Mouse (Mus musculus) cerebral cortex, adult 2 months (tissue): ENCODE data around the gene Htr1d.

Experiments
- WGBS: fragments of 180-500 bp; shearing (Covaris S2); methylation state at CpG from one replicate; pipeline ENCODE4 v1.1.7; 2018; 5-methylcytosine and 5-hydroxymethylcytosine counted together

Htr1d gene

GRCm38 (mm10) chr4:136452286-136452685 lies 29.0 kb downstream of the Htr1d start:
- WGBS, result 88% methylated on average over 3 of the region's 3 CpGs

DNA sequence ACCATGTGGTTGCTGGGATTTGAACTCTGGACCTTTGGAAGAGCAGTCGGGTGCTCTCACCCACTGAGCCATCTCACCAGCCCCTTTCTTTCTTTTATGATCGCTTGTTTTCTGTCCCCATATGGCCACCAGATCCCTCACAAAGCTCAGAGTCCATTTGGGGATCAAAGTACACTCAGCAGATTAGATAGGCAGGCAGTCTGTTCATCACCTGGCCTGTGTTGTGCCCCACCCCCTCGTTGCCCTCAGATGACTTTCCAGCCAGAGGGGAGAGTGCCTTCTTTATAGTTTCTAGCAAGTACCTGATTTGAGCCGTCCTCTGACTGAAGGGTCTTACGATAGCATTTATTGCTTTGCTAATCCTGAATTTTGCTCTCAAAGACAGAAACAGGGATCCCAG lies 29.5 kb downstream of the Htr1d start:
- WGBS, result 82% methylated on average over 5 of the region's 5 CpGs

GRCm38 (mm10) chr4:136454850-136455260 lies 31.5 kb downstream of the Htr1d start:
- 5% methylated on average over 10 of the region's 10 CpGs for WGBS

- 91% methylated on average over 6 of the region's 6 CpGs for WGBS
Observed at GRCm38 (mm10) chr4:136456516-136457218, 33.3 kb downstream of the Htr1d start.

- 70% methylated on average over 7 of the region's 7 CpGs for WGBS
Observed at GRCm38 (mm10) chr4:136458276-136458675, 35.0 kb downstream of the Htr1d start.

DNA sequence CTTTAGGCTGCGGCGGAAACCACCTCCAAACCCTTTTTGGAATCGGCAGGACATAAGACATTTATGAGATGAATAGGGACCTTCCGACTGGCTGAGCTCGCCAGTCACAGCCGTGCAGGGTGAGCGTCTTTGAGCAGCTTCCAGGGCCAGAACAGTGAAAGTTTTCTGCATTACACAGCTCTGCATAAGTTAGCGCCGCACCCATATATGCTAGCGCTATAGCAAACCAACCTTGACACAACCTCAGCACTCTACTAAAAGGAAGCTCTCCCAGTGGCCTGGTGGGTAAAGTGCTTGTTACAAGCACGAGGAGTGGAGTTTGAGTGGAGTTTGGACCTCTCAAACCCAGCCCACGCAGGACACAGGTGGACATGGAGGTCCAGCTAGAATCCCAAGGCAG lies 35.9 kb downstream of the Htr1d start:
- WGBS, result 72% methylated on average over 12 of the region's 12 CpGs

- WGBS, result 75% methylated on average over 4 of the region's 4 CpGs
Observed at GRCm38 (mm10) chr4:136461206-136461605, 37.9 kb downstream of the Htr1d start.

- 30% methylated on average over 6 of the region's 6 CpGs for WGBS
Observed at GRCm38 (mm10) chr4:136461761-136462085, 38.4 kb downstream of the Htr1d start.

GRCm38 (mm10) chr4:136462086-136462838 lies 38.9 kb downstream of the Htr1d start, which contains the start of gene 6030445D17Rik:
6030445D17Rik (plus strand) TSS chr4:136462250.
- WGBS, result 1% methylated on average over 60 of the region's 64 CpGs

DNA sequence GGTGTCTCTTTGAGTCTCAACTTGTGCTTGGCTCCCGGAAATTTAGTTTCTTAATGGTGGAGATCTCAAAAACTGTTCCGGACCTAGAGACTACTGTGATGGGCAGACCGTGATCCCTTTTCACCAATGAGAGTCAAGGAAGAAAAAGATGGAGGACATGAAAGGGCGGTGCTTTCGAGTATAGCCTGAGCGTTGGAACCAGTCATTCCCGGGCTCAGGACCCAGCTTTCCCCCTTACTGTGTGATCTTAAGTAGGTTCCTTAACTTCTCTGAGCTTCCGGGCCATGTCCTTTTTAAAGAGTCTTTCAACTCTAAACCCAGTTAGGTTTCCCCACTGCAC lies 39.5 kb downstream of the Htr1d start:
- 3% methylated on average over 8 of the region's 8 CpGs for WGBS

- 67% methylated on average over 9 of the region's 9 CpGs for WGBS
Observed at GRCm38 (mm10) chr4:136463436-136463835, 40.1 kb downstream of the Htr1d start.

DNA sequence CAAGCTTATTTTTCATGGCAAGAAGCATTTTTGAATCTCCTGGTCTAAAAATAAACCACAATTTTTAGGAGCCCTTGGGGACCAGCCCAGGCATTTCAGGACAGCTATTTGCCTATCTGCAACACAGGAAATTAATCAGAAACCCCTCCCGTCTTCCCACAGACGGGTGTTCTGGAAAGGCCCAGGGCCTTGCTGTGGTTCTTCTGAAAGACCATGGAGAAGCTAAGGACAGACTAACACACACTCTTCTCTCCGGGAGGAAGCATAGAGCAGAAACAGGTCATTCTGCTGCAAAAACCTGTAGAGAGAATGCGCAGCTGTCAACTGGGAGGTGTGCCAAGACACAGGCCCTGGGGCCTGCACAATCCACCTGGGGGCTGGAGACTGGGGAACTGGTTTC lies 42.9 kb downstream of the Htr1d start:
- 49% methylated on average over 4 of the region's 4 CpGs for WGBS

DNA sequence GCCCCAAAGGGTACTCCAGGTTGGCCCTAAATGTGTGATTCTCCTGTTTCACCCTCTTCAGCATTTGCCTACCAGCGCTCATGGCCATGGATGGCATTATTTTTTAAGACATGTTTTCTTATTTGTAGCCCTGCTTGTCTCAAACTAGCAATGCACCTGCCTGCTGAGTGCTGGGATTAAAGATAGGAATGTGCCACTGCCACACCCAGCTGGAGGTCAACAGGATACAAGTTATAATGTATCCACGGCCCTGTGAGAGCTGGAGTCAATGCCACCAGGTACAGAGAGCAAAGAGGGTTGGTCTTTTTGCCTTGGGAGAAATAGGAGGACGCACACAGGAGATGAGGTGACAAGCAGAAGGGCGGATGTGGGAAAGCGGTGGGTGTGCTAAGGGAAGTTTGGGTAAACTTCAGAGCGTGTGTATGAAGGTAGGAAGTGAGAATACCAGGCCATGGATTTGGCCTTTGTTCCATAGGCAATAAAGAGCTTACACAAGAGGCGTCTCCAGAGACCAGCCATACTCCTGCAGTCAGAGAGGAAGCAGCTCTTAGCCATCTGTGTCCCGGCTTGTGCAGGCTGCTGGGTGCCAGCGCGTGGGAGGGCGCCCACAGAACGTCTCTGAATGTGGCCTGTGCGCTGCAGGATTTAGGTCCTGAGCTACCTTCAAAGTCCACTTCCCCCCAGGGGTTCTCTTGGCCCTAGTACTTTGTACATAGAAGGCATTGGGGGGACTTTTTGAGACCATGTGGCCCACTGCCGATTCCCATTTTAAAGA lies 45.4 kb downstream of the Htr1d start:
- 43% methylated on average over 14 of the region's 14 CpGs for WGBS

GRCm38 (mm10) chr4:136469371-136469903 lies 46.1 kb downstream of the Htr1d start, which contains the start of gene Luzp1:
Luzp1 (plus strand) TSS chr4:136469761.
- WGBS, result under 1% methylated on average over 36 of the region's 36 CpGs

DNA sequence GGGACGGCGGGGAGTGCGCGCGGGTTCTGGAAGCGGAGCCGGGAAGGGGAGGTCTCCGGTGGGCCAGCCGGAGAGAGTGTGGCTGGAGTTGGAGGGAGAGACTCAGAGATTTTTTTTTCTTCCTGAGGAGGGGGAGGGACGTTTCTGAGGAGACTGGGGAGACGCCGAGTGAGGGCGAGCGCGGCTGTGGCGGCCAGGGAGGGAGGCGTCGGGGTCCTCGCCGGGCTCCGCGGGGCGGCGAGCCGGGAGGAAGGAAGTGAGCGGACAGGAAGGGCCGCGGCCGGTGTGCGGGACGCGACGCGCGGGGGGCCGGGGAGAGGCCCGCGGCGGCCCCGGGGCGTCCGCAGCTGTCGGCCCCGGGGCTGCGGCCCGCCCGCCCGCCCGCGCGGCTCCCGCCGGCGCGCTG lies 46.6 kb downstream of the Htr1d start:
- WGBS, result under 1% methylated on average over 37 of the region's 55 CpGs

DNA sequence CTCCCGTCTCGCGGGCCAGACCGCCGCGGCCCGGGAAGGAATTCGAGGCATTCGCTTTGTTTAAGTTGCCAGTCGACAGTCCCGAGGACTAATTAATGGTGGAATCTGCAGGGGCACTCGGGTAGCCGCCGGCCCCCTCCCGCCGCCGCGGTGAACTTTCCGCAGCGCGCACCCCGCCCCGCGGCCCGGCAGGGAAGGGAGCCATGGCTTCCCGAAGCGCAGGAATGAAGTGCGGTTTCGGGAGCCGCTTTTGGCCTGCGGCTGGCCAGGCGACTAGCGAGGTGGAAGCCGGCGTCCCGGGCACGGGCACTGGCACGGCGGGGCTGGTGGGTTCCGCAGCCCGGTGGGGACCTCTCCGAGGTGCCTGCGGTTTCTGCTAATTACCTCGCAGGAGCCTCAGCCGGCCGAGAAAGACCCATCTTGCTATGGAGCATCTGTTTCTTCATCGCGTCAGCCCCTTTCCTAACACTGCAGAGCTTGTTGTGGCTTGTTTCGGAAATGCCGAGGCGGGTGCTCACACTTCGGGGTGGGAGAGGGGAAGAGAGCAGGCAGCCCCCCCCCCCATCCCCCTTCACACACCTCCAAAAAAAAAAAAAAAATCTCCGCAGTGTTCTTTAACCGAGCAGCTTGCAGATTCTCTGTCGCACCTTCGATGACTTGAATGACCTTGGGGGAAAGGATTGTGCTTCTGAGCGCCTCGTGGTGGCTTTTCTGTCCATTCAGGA lies 47.2 kb downstream of the Htr1d start:
- WGBS, result under 1% methylated on average over 58 of the region's 58 CpGs

DNA sequence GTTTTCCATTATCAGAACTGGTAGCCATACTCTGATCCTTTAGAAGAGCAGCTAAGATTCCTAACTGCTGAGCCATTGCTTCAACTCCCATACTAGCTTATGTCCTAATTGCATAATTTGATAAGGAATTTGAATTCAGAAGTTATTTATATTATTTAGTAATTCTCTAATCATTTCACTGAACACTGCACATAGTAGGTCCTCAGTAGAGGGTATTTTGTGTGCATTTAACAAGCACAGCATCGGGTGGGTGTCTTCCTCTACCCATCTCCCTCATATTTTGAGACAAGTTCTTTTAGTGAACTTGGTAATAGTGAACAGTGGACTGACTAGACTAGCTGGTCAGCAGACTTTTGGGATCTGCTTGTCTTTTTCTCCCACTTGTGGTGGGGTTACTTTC lies 53.4 kb downstream of the Htr1d start:
- 95% methylated on average over 1 of the region's 1 CpGs for WGBS

- WGBS, result 90% methylated on average over 2 of the region's 2 CpGs
Observed at GRCm38 (mm10) chr4:136486549-136486948, 63.2 kb downstream of the Htr1d start.
